Mouse (Mus musculus) lung, adult 2 months (tissue): ENCODE results near the gene Triap1.

Source experiments
- CTCF ChIP-seq: fragments of 200-500 bp; IDR thresholded peaks from 2 replicates; pipeline ENCODE4 v1.5.1; 2011; ENCODE audit warnings: mild to moderate bottlenecking, low read length, control low read depth; ENCODE audit not compliant: insufficient read depth
- POLR2A ChIP-seq: fragments of 200-500 bp; IDR thresholded peaks from 2 replicates; pipeline ENCODE4 v1.6.1; 2011; ENCODE audit warnings: low read depth, mild to moderate bottlenecking, control low read depth, low read length, borderline replicate concordance; ENCODE audit errors: extremely low read depth

GRCm38 (mm10) chr5:115312354-115312753 lies 28.7 kb upstream of the Triap1 start:
- TF ChIP-seq POLR2A (no peak), CTCF (no peak)
